Mouse (Mus musculus) testis, adult 2 months (tissue): ENCODE data around the gene Rem2. TPM values are rescaled to one million over a fixed set of nuclear protein-coding genes. Genes with fewer than 3 reads are reported as not detected.

Source experiments
- H3K27ac ChIP-seq: fragments of 200-500 bp; 2 replicates; pipeline ENCODE4 v1.5.1; 2012; ENCODE audit warnings: low read depth, low read length; ENCODE audit not compliant: control insufficient read depth, insufficient read depth
- H3K27me3 ChIP-seq: fragments of 200-500 bp; 2 replicates; pipeline ENCODE4 v1.6.1; 2012; ENCODE audit warnings: mild to moderate bottlenecking, low read length, moderate library complexity; ENCODE audit not compliant: control insufficient read depth, insufficient read depth
- H3K36me3 ChIP-seq: fragments of 200-500 bp; 2 replicates; pipeline ENCODE4 v1.6.1; 2012; ENCODE audit warnings: mild to moderate bottlenecking, low read length; ENCODE audit not compliant: control insufficient read depth, insufficient read depth
- H3K4me1 ChIP-seq: fragments of 200-500 bp; 2 replicates; pipeline ENCODE4 v1.6.1; 2012; ENCODE audit warnings: low read length; ENCODE audit not compliant: control insufficient read depth, insufficient read depth
- H3K4me3 ChIP-seq: fragments of 200-500 bp; 2 replicates; pipeline ENCODE4 v1.5.1; 2012; ENCODE audit warnings: low read depth, mild to moderate bottlenecking, low read length, moderate library complexity, mixed read lengths; ENCODE audit not compliant: control insufficient read depth
- CTCF ChIP-seq: fragments of 200-500 bp; IDR thresholded peaks from 2 replicates; pipeline ENCODE4 v1.5.1; 2012; ENCODE audit warnings: low read depth, mild to moderate bottlenecking, inconsistent platforms, low read length, moderate library complexity; ENCODE audit not compliant: control insufficient read depth, insufficient read depth, insufficient replicate concordance
- POLR2A ChIP-seq: fragments of 200-500 bp; IDR thresholded peaks from 2 replicates; pipeline ENCODE4 v1.6.1; 2012; ENCODE audit warnings: low read depth, mild to moderate bottlenecking, inconsistent platforms, low read length, moderate library complexity; ENCODE audit not compliant: control insufficient read depth
- polyA plus RNA-seq: library from polyadenylated mRNA; depleted of rRNA; stranded (reverse); fragments of >200 nt; gene quantifications from 2 replicates; pipeline ENCODE4 v1.2.3, GENCODE M21; 2012

The Rem2 gene
- polyA plus RNA-seq, 1 experiment = 0.25 TPM

- H3K4me1 ChIP-seq = peaks cover 10% of the 10 kb centered on the region
- H3K27ac ChIP-seq = no peak overlapping the region
- TF ChIP-seq CTCF = no peak
- no peak for TF ChIP-seq POLR2A
- no peaks in the 10 kb centered on the region for H3K36me3 ChIP-seq
- H3K4me3 ChIP-seq = no peak overlapping the region
- H3K27me3 ChIP-seq = no peaks in the 10 kb centered on the region
Observed at GRCm38 (mm10) chr14:54439610-54440009, 36.3 kb upstream of the Rem2 start.

- no peak for TF ChIP-seq POLR2A
- no peak for TF ChIP-seq CTCF
- peaks cover 10% of the 10 kb centered on the region for H3K4me1 ChIP-seq
- no peak overlapping the region for H3K27ac ChIP-seq
- no peak overlapping the region for H3K4me3 ChIP-seq
- no peaks in the 10 kb centered on the region for H3K36me3 ChIP-seq
- H3K27me3 ChIP-seq = no peaks in the 10 kb centered on the region
Observed at GRCm38 (mm10) chr14:54440538-54440937, 35.4 kb upstream of the Rem2 start.

DNA sequence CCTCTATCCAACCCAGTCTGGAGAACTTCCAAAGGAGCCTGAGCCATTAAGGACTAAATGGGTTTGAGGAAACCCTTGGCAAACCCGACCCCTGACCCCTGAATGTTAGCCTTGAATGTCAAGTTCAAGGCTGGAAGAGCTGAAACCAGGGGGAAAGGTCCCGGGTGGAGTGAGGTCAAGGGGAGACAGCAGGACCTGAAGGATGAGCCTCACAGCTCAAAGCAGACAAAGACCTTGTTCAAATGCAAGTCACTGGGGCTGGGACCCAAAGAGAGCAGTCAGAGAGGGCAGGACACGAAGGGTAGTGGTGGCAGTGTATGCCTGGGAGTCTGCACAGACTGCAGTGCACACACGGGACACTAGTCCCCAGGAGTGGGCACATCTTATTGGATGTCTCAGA is 34.5 kb upstream of the Rem2 start:
- TF ChIP-seq CTCF (no peak), POLR2A (no peak)
- H3K4me3 ChIP-seq = no peak overlapping the region
- peaks cover 10% of the 10 kb centered on the region for H3K4me1 ChIP-seq
- H3K27me3 ChIP-seq = no peaks in the 10 kb centered on the region
- no peak overlapping the region for H3K27ac ChIP-seq
- H3K36me3 ChIP-seq = no peaks in the 10 kb centered on the region

- Histone ChIP-seq H3K4me3 (no peak overlapping the region), H3K36me3 (no peaks in the 10 kb centered on the region), H3K27ac (no peak overlapping the region), H3K27me3 (no peaks in the 10 kb centered on the region), H3K4me1 (peaks cover 10% of the 10 kb centered on the region)
- TF ChIP-seq CTCF (no peak), POLR2A (no peak)
Observed at GRCm38 (mm10) chr14:54442548-54442947, 33.4 kb upstream of the Rem2 start.

DNA sequence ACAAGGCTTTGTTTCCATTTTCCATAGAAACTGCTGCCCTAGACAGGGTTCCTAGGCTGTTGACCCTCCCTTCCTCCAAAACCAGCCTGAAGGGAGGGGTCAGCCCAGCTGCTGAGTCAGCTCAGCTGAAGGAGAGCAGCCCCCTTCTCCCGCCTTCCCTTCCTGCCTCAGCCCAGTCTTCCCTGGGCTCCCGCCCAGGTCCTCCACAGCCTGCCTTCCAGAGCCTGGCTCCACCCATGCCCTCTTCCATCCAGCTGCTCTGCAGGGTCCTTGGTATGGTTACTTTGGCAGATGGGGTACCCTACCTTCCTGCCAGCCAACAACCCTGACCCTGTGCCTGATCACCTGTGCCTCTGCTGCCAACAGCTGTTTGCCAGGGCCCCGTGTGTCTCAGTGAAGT is 32.7 kb upstream of the Rem2 start:
- Histone ChIP-seq H3K4me3 (no peak overlapping the region), H3K36me3 (no peaks in the 10 kb centered on the region), H3K27ac (no peak overlapping the region), H3K4me1 (peaks cover 10% of the 10 kb centered on the region), H3K27me3 (no peaks in the 10 kb centered on the region)
- no peak for TF ChIP-seq CTCF
- TF ChIP-seq POLR2A = no peak

GRCm38 (mm10) chr14:54443712-54444618 is 31.9 kb upstream of the Rem2 start:
- TF ChIP-seq POLR2A (no peak), CTCF (no peak)
- no peak overlapping the region for H3K4me3 ChIP-seq
- H3K27me3 ChIP-seq = no peaks in the 10 kb centered on the region
- peaks cover 11% of the 10 kb centered on the region for H3K4me1 ChIP-seq
- no peaks in the 10 kb centered on the region for H3K36me3 ChIP-seq
- H3K27ac ChIP-seq = peak overlapping the region; percentile 62

- H3K36me3 ChIP-seq = no peaks in the 10 kb centered on the region
- TF ChIP-seq CTCF = no peak
- no peak for TF ChIP-seq POLR2A
- no peak overlapping the region for H3K27ac ChIP-seq
Observed at GRCm38 (mm10) chr14:54445476-54445875, 30.4 kb upstream of the Rem2 start.

DNA sequence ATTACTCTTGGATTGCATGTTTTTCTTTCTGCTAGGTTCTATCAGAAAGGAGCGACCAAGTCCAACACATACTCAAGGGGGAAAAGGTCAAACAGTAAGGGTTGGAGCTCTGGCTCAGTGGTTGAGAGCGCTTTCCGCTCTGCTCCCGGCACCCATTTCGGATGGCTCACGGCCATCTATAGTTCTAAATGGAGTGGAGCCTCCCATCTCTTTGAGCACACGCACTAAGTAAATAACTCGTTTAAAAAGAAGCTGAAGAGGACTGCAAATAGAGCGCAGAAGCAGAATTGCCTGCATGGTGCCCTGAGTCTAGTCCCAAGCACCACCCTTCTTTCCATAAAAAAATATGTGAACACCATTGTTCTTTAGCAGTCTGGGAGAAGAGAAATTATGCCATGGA is 22.3 kb upstream of the Rem2 start:
- Histone ChIP-seq H3K27me3 (no peaks in the 10 kb centered on the region), H3K27ac (no peak overlapping the region), H3K4me3 (no peak overlapping the region), H3K4me1 (peaks cover 6% of the 10 kb centered on the region), H3K36me3 (no peaks in the 10 kb centered on the region)
- TF ChIP-seq CTCF (no peak), POLR2A (no peak)

More at GRCm38 (mm10) chr14:54445476-54445875, 30.4 kb upstream of the Rem2 start:
- Histone ChIP-seq H3K4me3 (no peak overlapping the region), H3K27me3 (no peaks in the 10 kb centered on the region), H3K4me1 (peaks cover 16% of the 10 kb centered on the region)
